Mouse (Mus musculus): ENCODE data around the gene Bivm. TPM values are rescaled to one million over a fixed set of nuclear protein-coding genes. Genes with fewer than 3 reads are reported as not detected.

The Bivm gene
- polyA plus RNA-seq, 1 experiment: 3.4 TPM

GRCm38 (mm10) chr1:44120074-44120406 lies 1.3 kb downstream of the Bivm start:
- H3K27ac ChIP-seq (ENCODE audit: insufficient read depth, low read depth, low read length): peak overlapping the region; percentile 52
- no peaks in the 10 kb centered on the region for H3K36me3 ChIP-seq (ENCODE audit: control insufficient read depth, insufficient read depth, low read length)
- TF ChIP-seq POLR2A (IDR thresholded peaks at IDR 0.05; ENCODE audit: low read depth, low read length): no peak
- 0 out of 2 replicates have a peak, but pooled peaks have one; percentile 2 for TF ChIP-seq CTCF (IDR thresholded peaks at IDR 0.05; ENCODE audit: extremely low read depth, insufficient read length, insufficient replicate concordance, low read depth, low read length)
- H3K4me3 ChIP-seq (ENCODE audit: low read depth, low read length): peak overlapping the region; percentile 80
- H3K4me1 ChIP-seq (ENCODE audit: control insufficient read depth, insufficient read depth, insufficient read length, low read length): peaks cover 3% of the 10 kb centered on the region; the same call in 1 of the 2 replicates
- H3K27me3 ChIP-seq (ENCODE audit: control insufficient read depth, insufficient read depth, low read length): no peaks in the 10 kb centered on the region
- WGBS: 13% methylated on average over 6 of the region's 6 CpGs

GRCm38 (mm10) chr1:44122256-44122655 lies 3.5 kb downstream of the Bivm start:
- H3K4me3 ChIP-seq (ENCODE audit: low read depth, low read length): no peak overlapping the region
- H3K4me1 ChIP-seq (ENCODE audit: control insufficient read depth, insufficient read depth, insufficient read length, low read length): peaks cover 3% of the 10 kb centered on the region; the same call in 1 of the 2 replicates
- H3K27ac ChIP-seq (ENCODE audit: insufficient read depth, low read depth, low read length): no peak overlapping the region
- no peaks in the 10 kb centered on the region for H3K27me3 ChIP-seq (ENCODE audit: control insufficient read depth, insufficient read depth, low read length)
- TF ChIP-seq POLR2A (IDR thresholded peaks at IDR 0.05; ENCODE audit: low read depth, low read length) (no peak), CTCF (IDR thresholded peaks at IDR 0.05; ENCODE audit: extremely low read depth, insufficient read length, insufficient replicate concordance, low read depth, low read length) (no peak)
- 0 out of 2 replicates have a peak, but pooled peaks cover 5% of the 10 kb centered on the region for H3K36me3 ChIP-seq (ENCODE audit: control insufficient read depth, insufficient read depth, low read length)
- WGBS: 75% methylated on average over 3 of the region's 3 CpGs

GRCm38 (mm10) chr1:44125590-44125989 lies 6.8 kb downstream of the Bivm start:
- TF ChIP-seq POLR2A (IDR thresholded peaks at IDR 0.05; ENCODE audit: low read depth, low read length) (no peak), CTCF (IDR thresholded peaks at IDR 0.05; ENCODE audit: extremely low read depth, insufficient read length, insufficient replicate concordance, low read depth, low read length) (no peak)
- 93% methylated on average over 4 of the region's 4 CpGs for WGBS
- H3K36me3 ChIP-seq (ENCODE audit: control insufficient read depth, insufficient read depth, low read length): peaks cover 16% of the 10 kb centered on the region
- no peak overlapping the region for H3K4me3 ChIP-seq (ENCODE audit: low read depth, low read length)
- H3K4me1 ChIP-seq (ENCODE audit: control insufficient read depth, insufficient read depth, insufficient read length, low read length): 0 out of 2 replicates have a peak, but pooled peaks cover 3% of the 10 kb centered on the region
- no peak overlapping the region for H3K27ac ChIP-seq (ENCODE audit: insufficient read depth, low read depth, low read length)
- no peaks in the 10 kb centered on the region for H3K27me3 ChIP-seq (ENCODE audit: control insufficient read depth, insufficient read depth, low read length)

GRCm38 (mm10) chr1:44129929-44130581 lies 11.3 kb downstream of the Bivm start:
- no peak overlapping the region for H3K27ac ChIP-seq (ENCODE audit: insufficient read depth, low read depth, low read length)
- H3K4me1 ChIP-seq (ENCODE audit: control insufficient read depth, insufficient read depth, insufficient read length, low read length): 0 out of 2 replicates have a peak, but pooled peaks cover under 1% of the 10 kb centered on the region
- no peak for TF ChIP-seq POLR2A (IDR thresholded peaks at IDR 0.05; ENCODE audit: low read depth, low read length)
- TF ChIP-seq CTCF (IDR thresholded peaks at IDR 0.05; ENCODE audit: extremely low read depth, insufficient read length, insufficient replicate concordance, low read depth, low read length): no peak
- peaks cover 21% of the 10 kb centered on the region for H3K36me3 ChIP-seq (ENCODE audit: control insufficient read depth, insufficient read depth, low read length)
- no peak overlapping the region for H3K4me3 ChIP-seq (ENCODE audit: low read depth, low read length)
- H3K27me3 ChIP-seq (ENCODE audit: control insufficient read depth, insufficient read depth, low read length): no peaks in the 10 kb centered on the region
- 25% methylated on average over 4 of the region's 4 CpGs for WGBS

- H3K27me3 ChIP-seq (ENCODE audit: control insufficient read depth, insufficient read depth, low read length): no peaks in the 10 kb centered on the region
- no peak overlapping the region for H3K27ac ChIP-seq (ENCODE audit: insufficient read depth, low read depth, low read length)
- peaks cover 9% of the 10 kb centered on the region for H3K36me3 ChIP-seq (ENCODE audit: control insufficient read depth, insufficient read depth, low read length)
- no peak overlapping the region for H3K4me3 ChIP-seq (ENCODE audit: low read depth, low read length)
- H3K4me1 ChIP-seq (ENCODE audit: control insufficient read depth, insufficient read depth, insufficient read length, low read length): no peaks in the 10 kb centered on the region
- WGBS: 19% methylated on average over 4 of the region's 4 CpGs
- no peak for TF ChIP-seq POLR2A (IDR thresholded peaks at IDR 0.05; ENCODE audit: low read depth, low read length)
Measured at GRCm38 (mm10) chr1:44140232-44140631, 21.5 kb downstream of the Bivm start.

GRCm38 (mm10) chr1:44142747-44143146 lies 24.0 kb downstream of the Bivm start:
- no peak for TF ChIP-seq POLR2A (IDR thresholded peaks at IDR 0.05; ENCODE audit: low read depth, low read length)
- TF ChIP-seq CTCF (IDR thresholded peaks at IDR 0.05; ENCODE audit: extremely low read depth, insufficient read length, insufficient replicate concordance, low read depth, low read length): no peak
- peaks cover 8% of the 10 kb centered on the region for H3K36me3 ChIP-seq (ENCODE audit: control insufficient read depth, insufficient read depth, low read length)
- no peak overlapping the region for H3K27ac ChIP-seq (ENCODE audit: insufficient read depth, low read depth, low read length)
- H3K4me3 ChIP-seq (ENCODE audit: low read depth, low read length): no peak overlapping the region
- no peaks in the 10 kb centered on the region for H3K27me3 ChIP-seq (ENCODE audit: control insufficient read depth, insufficient read depth, low read length)
- H3K4me1 ChIP-seq (ENCODE audit: control insufficient read depth, insufficient read depth, insufficient read length, low read length): no peaks in the 10 kb centered on the region
- 89% methylated on average over 5 of the region's 5 CpGs for WGBS

- under 1% methylated on average over 66 of the region's 66 CpGs for WGBS
- no peaks in the 10 kb centered on the region for H3K4me1 ChIP-seq (ENCODE audit: control insufficient read depth, insufficient read depth, insufficient read length, low read length)
- TF ChIP-seq POLR2A (IDR thresholded peaks at IDR 0.05; ENCODE audit: low read depth, low read length): peak; percentile 83
- no peak for TF ChIP-seq CTCF (IDR thresholded peaks at IDR 0.05; ENCODE audit: extremely low read depth, insufficient read length, insufficient replicate concordance, low read depth, low read length)
- H3K27me3 ChIP-seq (ENCODE audit: control insufficient read depth, insufficient read depth, low read length): no peaks in the 10 kb centered on the region
- H3K27ac ChIP-seq (ENCODE audit: insufficient read depth, low read depth, low read length): peak within 1 kb of the TSS; percentile 74
- peaks cover 3% of the 10 kb centered on the region for H3K36me3 ChIP-seq (ENCODE audit: control insufficient read depth, insufficient read depth, low read length)
- H3K4me3 ChIP-seq (ENCODE audit: low read depth, low read length): peak within 1 kb of the TSS; percentile 91
Measured at GRCm38 (mm10) chr1:44147563-44148381, 29.0 kb downstream of the Bivm start, which contains the start of gene Ercc5. Gene Ercc5 (plus strand): TSS chr1:44147744.

All from small intestine, adult 2 months (tissue).